Mouse (Mus musculus): Measurements from ENCODE around the gene Fgf18.

Gene Fgf18

DNA sequence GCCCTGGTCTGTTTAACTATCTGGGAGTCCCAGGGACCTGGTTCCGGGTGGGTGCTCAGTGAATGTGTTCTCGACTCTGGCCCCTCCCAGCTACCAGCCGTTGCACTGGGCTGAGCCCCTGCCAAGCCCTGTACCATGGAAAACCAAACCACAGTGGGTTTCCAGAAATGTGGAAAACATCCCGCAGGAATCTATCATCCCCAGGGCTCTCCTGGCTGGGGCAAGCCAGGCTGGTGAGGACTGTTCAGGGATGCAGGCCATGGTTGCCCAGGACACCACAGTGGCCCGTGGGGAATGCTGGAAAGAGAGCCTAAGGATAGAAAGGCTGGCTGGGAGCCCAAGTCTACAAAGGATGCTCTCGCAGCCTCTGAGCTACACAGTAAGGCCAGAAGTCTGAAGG lies 76.7 kb downstream of the Fgf18 start:
- no peak for DNase-seq (ENCODE audit: low spot score)

Measured in ovary, postnatal 14 days (tissue).